Mouse (Mus musculus) lung, adult 18-20 months (tissue): ENCODE measurements around the gene Ccnl2.
"Not testable (repeated sequence)": the region's sequence is repeated elsewhere in the genome, so short reads cannot be mapped to it uniquely, and the experiment has no call there.

Source experiments
- DNase-seq, 2 experiments: peaks; one replicate each; pipeline ENCODE4 v3.0.0; 2022; ENCODE audit warnings: mixed read lengths in 2 of 2

Gene Ccnl2

GRCm38 (mm10) chr4:155811929-155812664, at the start of gene Ccnl2:
Gene Ccnl2 (plus strand): TSS chr4:155812489.
- peak; percentile 95 to 96 for DNase-seq

- DNase-seq: no peak
Measured at GRCm38 (mm10) chr4:155769496-155769879, 42.8 kb upstream of the Ccnl2 start.

DNA sequence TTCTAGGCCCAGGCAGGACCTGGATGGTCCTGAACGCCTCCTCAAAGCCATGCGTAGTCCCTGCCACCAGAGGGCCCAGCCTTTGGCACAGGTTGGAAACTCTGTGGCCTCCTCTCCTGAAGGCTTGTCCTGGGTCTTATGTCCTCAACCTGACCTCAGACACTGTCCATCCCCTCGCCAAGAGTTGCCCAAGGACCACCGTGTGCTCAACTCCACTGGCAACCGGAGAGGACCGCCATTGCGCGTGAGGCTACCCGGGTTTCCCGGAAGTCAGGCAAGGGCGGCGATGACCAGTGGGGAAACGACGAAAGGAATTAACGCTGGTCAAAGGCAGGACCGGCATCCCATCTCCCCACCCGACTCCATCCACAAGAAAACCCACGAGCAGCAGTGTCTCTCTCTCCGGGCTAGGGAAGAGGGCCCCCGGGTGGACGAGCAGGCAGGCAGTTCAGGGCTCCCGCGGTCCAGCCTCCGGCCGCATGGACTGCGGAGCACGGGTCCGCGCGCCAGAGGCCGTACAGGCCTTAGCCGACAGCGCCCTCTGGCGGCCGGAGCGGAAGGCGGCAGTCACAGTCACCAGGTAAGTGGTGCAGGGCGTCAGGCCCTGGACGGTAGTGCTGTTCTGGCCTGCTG, 42.3 kb upstream of the Ccnl2 start:
- DNase-seq: peak; percentile 89 to 91

DNA sequence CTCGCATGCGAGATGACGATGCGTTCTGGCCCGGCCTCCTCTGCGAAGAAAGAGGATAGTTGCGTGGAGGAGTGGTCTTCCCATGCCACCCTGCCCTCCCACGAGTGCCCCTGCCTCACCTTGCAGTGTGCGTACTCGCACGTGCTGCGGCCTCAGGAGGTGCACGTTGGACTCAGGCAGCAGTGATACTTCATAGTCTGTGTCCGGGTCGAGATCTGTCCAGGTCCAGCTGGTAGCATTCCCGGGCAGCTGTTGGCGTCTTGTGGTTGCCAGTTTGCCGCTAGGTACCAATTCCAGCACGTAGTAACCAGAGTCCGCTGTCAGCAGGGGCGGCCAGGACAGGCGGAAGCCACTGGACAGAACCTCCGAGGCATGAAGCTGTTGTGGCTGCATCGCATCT, 41.7 kb upstream of the Ccnl2 start:
- no peak for DNase-seq

GRCm38 (mm10) chr4:155771706-155772105, 40.6 kb upstream of the Ccnl2 start:
- peak in 1 of 2 experiments; percentile 31 for DNase-seq

DNA sequence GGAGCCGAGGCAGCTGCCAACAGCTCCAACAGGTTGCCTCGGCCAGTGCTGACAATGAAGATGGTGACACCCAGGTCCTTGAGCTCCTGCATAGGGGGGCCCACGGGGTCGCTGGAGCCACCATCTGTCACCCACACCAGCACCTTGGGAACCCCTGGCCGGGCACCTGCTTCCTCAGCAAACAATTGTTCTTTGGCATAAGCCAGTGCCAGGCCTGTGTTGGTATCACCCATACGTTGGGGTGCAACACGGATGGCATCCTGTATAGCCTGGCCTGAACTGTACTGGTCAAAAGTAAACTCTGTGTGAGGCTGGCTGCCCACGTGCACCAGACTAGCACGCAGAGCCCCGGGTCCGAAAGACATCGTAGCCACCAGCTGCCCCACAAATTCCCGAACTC, 39.5 kb upstream of the Ccnl2 start:
- DNase-seq: no peak

GRCm38 (mm10) chr4:155773335-155774078, 38.8 kb upstream of the Ccnl2 start:
- no peak for DNase-seq

- DNase-seq: peak; percentile 91 to 94
Measured at GRCm38 (mm10) chr4:155774280-155774754, 38.0 kb upstream of the Ccnl2 start, which contains the start of gene Vwa1. Gene Vwa1 (minus strand): TSS chr4:155774698.

- DNase-seq: peak; percentile 36 to 50
Measured at GRCm38 (mm10) chr4:155774971-155775740, 37.1 kb upstream of the Ccnl2 start.

GRCm38 (mm10) chr4:155775855-155776254, 36.4 kb upstream of the Ccnl2 start:
- no peak for DNase-seq

DNA sequence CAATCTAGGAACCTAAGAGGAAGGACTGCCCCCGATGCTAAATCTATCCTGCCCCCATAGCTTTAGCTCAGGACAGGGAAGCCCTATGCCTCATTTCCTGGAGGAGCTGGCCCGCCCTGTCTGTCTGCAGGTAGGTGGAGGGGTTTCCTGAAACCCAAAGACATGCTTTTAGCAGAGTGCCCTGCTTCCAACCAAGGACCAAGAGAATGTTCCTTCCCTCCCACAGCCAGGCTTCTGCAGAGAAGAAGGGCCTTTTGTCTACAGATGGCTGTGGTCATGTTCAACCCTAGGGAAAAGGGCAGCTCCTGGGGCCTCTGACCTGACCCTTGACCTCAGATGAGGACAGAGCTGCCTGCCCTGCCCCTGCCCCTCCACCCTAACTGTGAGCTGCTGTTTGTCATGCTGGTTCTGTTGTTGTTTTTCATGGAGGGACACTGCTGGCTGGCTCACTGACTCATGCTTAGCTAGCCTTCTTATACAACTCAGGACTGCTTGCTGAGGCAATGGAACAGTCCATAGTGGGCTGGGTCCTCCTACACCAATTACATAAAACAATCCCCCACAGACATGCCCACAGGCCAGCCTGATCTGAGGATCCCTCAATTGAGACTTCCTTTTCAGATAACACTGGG, 35.5 kb upstream of the Ccnl2 start:
- DNase-seq: no peak

DNA sequence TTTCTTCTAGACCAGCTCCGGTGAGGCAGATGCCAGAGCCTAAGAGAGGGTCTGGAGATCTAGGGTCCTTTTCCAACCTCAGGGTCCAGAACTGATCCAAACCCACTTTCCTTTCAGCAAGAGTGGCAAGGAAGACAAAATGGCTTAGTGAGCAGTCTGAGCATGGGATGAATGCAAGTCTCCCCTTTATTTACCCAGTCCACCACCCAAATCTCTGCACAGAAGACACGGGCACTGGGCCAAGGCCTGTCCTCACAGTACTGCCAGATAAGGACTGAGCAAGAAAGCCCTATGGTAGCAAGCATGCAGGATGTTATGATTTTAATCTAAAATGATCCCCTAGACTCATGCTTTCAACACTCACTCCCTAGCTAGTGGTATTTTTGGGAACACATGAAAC, 34.5 kb upstream of the Ccnl2 start:
- no peak for DNase-seq

- DNase-seq: no peak
Measured at GRCm38 (mm10) chr4:155779498-155779897, 32.8 kb upstream of the Ccnl2 start.

- DNase-seq: no peak
Measured at GRCm38 (mm10) chr4:155780895-155781294, 31.4 kb upstream of the Ccnl2 start.

DNA sequence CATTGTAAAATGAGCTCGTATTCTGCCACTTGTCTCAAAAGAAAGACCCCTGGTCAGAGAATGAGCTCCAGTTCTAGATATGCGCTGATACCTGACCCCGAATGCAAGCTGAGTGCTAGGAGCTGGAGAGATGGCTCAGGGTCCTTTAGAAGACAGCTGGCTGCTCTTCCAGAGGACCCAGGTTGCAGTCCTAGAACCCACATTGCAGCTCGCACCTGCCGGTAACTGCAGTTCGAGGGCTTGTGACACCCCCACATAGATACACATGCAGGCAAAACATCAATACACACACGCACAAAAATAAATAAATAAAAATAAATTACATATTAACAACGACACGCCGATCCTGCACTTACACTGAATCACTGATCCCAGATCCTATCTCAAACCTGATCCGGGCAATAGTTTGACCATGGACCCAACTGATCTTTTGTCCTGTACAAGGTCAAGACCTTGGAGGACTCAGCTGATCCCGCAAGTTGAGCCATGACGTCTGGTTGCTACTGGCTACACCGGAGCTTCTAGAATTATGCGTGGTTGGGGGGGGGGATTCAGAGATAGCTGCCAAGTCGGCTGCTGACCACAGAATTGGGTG, 28.7 kb upstream of the Ccnl2 start:
- DNase-seq: no peak

DNA sequence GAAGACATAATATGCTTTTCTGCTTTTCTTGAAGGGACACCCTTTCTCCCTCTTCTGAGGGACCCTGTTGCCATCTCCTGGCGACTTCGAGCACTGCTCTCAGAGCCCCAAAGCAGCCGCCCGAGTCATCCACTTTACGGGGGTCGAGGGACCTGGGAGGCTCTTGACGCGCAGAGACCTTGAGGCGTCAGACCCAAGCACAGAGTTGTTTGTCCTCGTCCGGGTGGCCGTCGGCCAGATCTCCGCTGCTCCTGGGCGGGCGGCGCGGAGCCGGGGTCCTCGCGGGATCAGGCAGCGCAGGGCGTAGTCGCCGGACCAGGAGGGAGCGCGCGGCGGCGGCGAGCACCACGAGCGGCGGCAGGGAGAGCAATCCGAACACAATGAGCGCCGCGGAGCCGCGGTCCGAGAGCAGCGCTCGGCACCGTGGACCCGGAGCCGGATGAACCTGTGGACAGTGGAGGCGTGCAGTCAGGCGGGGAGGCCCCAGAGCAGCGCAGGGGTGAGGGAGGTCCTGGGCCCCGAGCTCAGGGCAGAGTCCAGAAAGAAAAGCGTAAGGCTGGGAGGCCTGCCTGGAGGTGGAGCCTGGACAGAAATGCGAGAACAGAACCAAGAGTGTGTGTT, 28.1 kb upstream of the Ccnl2 start:
- DNase-seq: peak; percentile 79

- DNase-seq: no peak
Measured at GRCm38 (mm10) chr4:155785246-155785645, 27.0 kb upstream of the Ccnl2 start.

GRCm38 (mm10) chr4:155785819-155786218, 26.5 kb upstream of the Ccnl2 start, which contains the start of gene Tmem88b:
Gene Tmem88b (minus strand): TSS chr4:155785874.
- no peak for DNase-seq

DNA sequence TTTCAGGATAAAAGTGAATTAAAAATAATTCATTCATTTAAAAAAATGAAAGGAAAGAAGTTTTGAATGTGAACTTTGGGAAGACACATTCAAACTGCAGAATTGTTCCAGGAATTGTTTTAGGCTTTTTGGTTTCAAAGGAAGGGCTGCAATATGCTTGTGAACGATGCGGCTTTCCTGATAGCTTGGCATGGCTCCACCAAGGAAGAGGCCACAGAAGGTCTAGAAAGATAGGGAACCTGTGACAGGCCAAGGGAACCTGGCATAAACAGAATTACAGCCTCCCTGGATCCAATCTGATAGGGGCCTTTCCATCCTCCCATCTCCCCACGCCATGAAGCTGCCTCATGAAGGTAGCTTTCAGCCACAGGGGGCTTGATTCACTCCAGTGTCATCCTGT, 24.0 kb upstream of the Ccnl2 start:
- DNase-seq: no peak

- not testable (repeated sequence) for DNase-seq
Measured at GRCm38 (mm10) chr4:155788833-155789232, 23.5 kb upstream of the Ccnl2 start.

- DNase-seq: no peak
Measured at GRCm38 (mm10) chr4:155790021-155790489, 22.2 kb upstream of the Ccnl2 start, which contains the start of gene Ankrd65. Gene Ankrd65 (plus strand): TSS chr4:155790439.
